Mouse (Mus musculus): ENCODE measurements at regions not wholly inside any gene's neighbourhood (a gene's known extent, or its start where the extent isn't known, plus 50 kb on each side); places are given as distances from the start of the nearest gene placed in this dataset.
A peak's percentile ranks its signal among the peaks of the same experiment; 100 is the strongest.

DNA sequence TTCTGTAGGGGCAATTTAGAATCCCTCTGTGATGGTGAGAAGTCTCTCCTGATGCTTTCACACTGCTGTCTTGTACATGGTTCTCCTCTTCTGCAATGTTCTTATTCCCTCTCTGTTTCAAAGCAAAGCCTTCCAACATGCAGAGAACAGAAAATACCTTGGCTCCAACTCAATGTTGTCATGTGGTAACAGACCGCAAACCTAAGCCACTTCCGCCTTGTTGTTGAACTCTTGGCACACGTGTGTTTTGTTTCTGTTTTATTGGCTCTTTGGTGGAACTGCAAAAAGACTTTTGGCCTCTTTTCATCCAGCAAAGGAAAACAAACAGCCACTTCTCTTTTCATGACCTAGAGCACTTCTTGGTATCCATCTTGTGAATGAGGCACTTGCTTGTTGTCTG lies 109.7 kb upstream of the Osr1 start:
- Histone ChIP-seq H3K27me3 (ENCODE audit: control insufficient read depth, insufficient read depth, insufficient read length) (no peaks in the 10 kb centered on the region), H3K79me2 (ENCODE audit: control insufficient read depth, insufficient read depth) (no peaks in the 10 kb centered on the region), H3K36me3 (ENCODE audit: control insufficient read depth, insufficient read depth) (no peaks in the 10 kb centered on the region), H3K4me2 (ENCODE audit: low read depth) (peak overlapping the region; percentile 12), H3K4me3 (no peak overlapping the region), H3ac (ENCODE audit: control insufficient read depth, insufficient read length) (no peak overlapping the region)
- no peak for TF ChIP-seq CEBPB (IDR thresholded peaks at IDR 0.05; ENCODE audit: insufficient read depth, poor library complexity, severe bottlenecking)
- peak; percentile 62 for TF ChIP-seq USF1 (IDR thresholded peaks at IDR 0.05; ENCODE audit: low read depth)

DNA sequence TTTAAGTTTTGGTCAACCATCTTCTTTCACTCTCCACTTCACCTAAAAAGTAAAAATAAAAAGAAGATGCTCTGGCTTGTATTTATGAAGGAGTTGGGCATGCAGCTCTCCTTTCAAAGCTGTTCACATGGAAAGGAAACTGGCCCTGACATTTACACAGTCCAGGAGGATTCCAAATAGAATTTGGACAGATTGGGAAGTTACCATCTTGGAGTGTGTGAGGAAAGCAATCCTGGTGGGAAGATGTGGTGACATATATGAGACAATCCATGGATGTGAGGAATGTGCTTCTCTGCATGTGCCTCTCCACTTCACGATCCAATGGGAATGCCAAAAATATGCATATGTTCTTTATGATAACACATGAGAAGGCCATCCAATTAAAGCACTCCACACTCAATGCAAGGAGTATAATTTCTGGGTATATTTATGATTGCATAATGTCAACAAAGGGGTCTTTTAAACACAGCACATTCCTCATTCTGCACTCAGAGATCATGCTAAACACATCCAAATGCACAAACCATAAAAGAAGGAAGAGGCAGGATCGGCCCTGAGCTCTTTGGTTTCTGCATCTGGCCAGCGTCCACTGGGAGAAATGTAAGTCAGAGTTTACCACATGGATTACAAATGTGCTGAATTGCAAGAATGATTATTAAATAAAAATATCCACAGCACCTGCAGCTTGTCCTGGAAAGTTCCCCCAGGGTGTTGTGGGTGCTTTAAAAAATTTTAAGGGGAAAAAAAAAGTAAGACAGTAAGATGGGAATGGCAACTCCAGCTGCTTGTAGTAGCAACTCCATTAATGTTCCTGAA lies 100.1 kb upstream of the Osr1 start:
- no peaks in the 10 kb centered on the region for H3K79me2 ChIP-seq (ENCODE audit: control insufficient read depth, insufficient read depth)
- H3K4me2 ChIP-seq (ENCODE audit: low read depth): no peak overlapping the region
- no peak overlapping the region for H3ac ChIP-seq (ENCODE audit: control insufficient read depth, insufficient read length)
- H3K27me3 ChIP-seq (ENCODE audit: control insufficient read depth, insufficient read depth, insufficient read length): no peaks in the 10 kb centered on the region
- H3K4me3 ChIP-seq: no peak overlapping the region
- TF ChIP-seq E2F4 (IDR thresholded peaks at IDR 0.05; ENCODE audit: insufficient read depth) (no peak), CEBPB (IDR thresholded peaks at IDR 0.05; ENCODE audit: insufficient read depth, poor library complexity, severe bottlenecking) (no peak), MYOD1 (IDR thresholded peaks at IDR 0.05; ENCODE audit: control insufficient read depth in 1 of 3, insufficient read length in 2 of 3, low read depth in 2 of 3) (no peak)
- no peaks in the 10 kb centered on the region for H3K36me3 ChIP-seq (ENCODE audit: control insufficient read depth, insufficient read depth)

DNA sequence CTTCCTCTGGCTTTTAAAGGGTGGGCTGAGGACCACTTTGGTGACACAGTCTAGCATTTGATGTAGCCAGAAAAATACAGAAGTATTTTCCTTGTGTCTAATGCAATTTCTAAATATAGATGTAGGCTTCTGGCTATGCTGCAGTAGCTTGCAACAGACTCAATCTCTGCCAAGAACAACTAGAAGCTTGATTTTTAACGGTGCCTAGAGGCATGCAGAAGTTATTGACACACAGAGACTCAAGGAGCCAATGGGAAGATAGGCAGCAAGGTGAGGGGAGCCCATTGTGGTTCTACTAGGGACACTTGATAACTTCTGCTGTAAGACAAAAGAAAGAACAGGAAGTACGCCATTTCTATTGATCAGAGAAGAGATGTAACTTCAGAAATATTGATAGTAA lies 94.1 kb upstream of the Osr1 start:
- Histone ChIP-seq H3K27me3 (ENCODE audit: control insufficient read depth, insufficient read depth, insufficient read length) (no peaks in the 10 kb centered on the region), H3K4me2 (ENCODE audit: low read depth) (no peak overlapping the region), H3K4me3 (no peak overlapping the region), H3K79me2 (ENCODE audit: control insufficient read depth, insufficient read depth) (no peaks in the 10 kb centered on the region), H3K36me3 (ENCODE audit: control insufficient read depth, insufficient read depth) (no peaks in the 10 kb centered on the region), H3ac (ENCODE audit: control insufficient read depth, insufficient read length) (no peak overlapping the region)
- TF ChIP-seq MAX (IDR thresholded peaks at IDR 0.05; ENCODE audit: low read depth) (no peak), USF1 (IDR thresholded peaks at IDR 0.05; ENCODE audit: low read depth) (no peak), CEBPB (IDR thresholded peaks at IDR 0.05; ENCODE audit: insufficient read depth, poor library complexity, severe bottlenecking) (no peak), MYOG (IDR thresholded peaks at IDR 0.05; ENCODE audit: control insufficient read depth in 1 of 3, insufficient read depth in 1 of 3, insufficient read length in 2 of 3, low read depth in 2 of 3) (no peak), TCF3 (IDR thresholded peaks at IDR 0.05; ENCODE audit: insufficient read length, low read depth) (no peak), E2F4 (IDR thresholded peaks at IDR 0.05; ENCODE audit: insufficient read depth) (no peak)

DNA sequence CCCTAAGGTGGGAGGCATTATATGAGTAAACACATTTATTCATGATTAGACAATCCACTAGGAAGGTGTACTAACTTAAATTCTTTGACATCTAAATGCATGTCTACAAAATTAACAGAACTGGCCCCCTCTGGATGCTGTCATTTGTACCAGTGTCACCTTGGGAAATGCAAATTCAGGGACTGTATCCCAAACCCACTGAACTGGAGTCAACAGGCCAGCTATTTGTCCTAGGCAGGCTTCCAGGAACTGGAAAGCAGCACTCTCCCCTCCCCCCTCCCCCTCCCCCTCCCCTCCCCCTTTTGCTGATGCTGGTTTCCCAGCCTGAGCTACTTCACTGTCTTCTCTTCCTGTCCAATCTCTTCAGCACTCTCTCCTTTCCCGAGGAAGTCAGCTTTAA lies 91.7 kb upstream of the Osr1 start:
- Histone ChIP-seq H3K4me3 (no peak overlapping the region), H3K79me2 (ENCODE audit: control insufficient read depth, insufficient read depth) (no peaks in the 10 kb centered on the region), H3K4me2 (ENCODE audit: low read depth) (no peak overlapping the region), H3K27me3 (ENCODE audit: control insufficient read depth, insufficient read depth, insufficient read length) (no peaks in the 10 kb centered on the region), H3ac (ENCODE audit: control insufficient read depth, insufficient read length) (no peak overlapping the region), H3K36me3 (ENCODE audit: control insufficient read depth, insufficient read depth) (no peaks in the 10 kb centered on the region)
- TF ChIP-seq TCF3 (IDR thresholded peaks at IDR 0.05; ENCODE audit: insufficient read length, low read depth) (no peak), USF1 (IDR thresholded peaks at IDR 0.05; ENCODE audit: low read depth) (no peak), MYOG (IDR thresholded peaks at IDR 0.05; ENCODE audit: control insufficient read depth in 1 of 3, insufficient read depth in 1 of 3, insufficient read length in 2 of 3, low read depth in 2 of 3) (no peak), CEBPB (IDR thresholded peaks at IDR 0.05; ENCODE audit: insufficient read depth, poor library complexity, severe bottlenecking) (no peak), TCF12 (IDR thresholded peaks at IDR 0.05; ENCODE audit: insufficient read depth, poor library complexity, severe bottlenecking) (no peak), E2F4 (IDR thresholded peaks at IDR 0.05; ENCODE audit: insufficient read depth) (no peak)

DNA sequence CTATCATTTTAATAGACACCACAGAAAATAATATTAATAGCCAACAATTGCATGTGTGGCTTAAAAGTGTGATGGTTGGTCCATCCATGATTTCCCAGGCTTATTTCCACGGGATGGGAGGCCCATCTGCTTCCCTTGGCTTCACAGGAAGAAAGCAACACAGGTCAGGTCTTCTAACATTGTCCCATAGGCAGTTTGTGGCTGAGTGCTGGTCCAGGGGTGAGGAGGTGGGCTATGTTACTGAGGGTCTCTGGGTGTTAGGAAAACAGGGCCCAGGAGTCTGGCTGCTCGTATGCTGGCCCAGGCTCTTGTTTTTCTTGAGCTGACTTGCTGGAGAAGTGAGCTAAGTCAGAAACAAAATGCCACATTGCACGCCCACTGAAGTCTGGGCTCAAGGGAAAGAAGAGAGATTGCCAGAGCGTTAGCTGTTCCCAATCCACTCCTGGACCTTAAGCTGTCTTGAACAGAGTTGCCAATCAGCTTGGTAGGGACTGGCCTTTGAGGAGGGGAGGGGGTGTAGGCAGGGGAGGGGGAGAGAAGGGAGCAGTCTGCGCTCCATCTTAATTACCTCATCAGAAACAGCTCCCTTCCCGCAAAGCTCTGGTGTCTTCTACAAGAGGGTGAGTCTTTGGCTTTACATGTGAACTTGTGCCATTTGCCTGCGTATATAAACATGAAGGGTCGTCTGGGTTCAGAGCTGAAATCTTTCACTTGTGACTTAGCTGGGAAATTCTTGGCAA lies 82.1 kb upstream of the Osr1 start:
- Histone ChIP-seq H3K27me3 (ENCODE audit: control insufficient read depth, insufficient read depth, insufficient read length) (no peaks in the 10 kb centered on the region), H3K4me3 (no peak overlapping the region), H3K36me3 (ENCODE audit: control insufficient read depth, insufficient read depth) (no peaks in the 10 kb centered on the region), H3K79me2 (ENCODE audit: control insufficient read depth, insufficient read depth) (no peaks in the 10 kb centered on the region), H3ac (ENCODE audit: control insufficient read depth, insufficient read length) (no peak overlapping the region), H3K4me2 (ENCODE audit: low read depth) (no peak overlapping the region)
- no peak for TF ChIP-seq MYOD1 (IDR thresholded peaks at IDR 0.05; ENCODE audit: control insufficient read depth in 1 of 3, insufficient read length in 2 of 3, low read depth in 2 of 3)
- TF ChIP-seq SRF (IDR thresholded peaks at IDR 0.05; ENCODE audit: control insufficient read depth, insufficient read length, low read depth): no peak
- no peak for TF ChIP-seq E2F4 (IDR thresholded peaks at IDR 0.05; ENCODE audit: insufficient read depth)
- no peak for TF ChIP-seq USF1 (IDR thresholded peaks at IDR 0.05; ENCODE audit: low read depth)
- no peak for TF ChIP-seq MYOG (IDR thresholded peaks at IDR 0.05; ENCODE audit: control insufficient read depth in 1 of 3, insufficient read depth in 1 of 3, insufficient read length in 2 of 3, low read depth in 2 of 3)
- TF ChIP-seq MAX (IDR thresholded peaks at IDR 0.05; ENCODE audit: low read depth): no peak
- TF ChIP-seq REST (IDR thresholded peaks at IDR 0.05; ENCODE audit: insufficient read depth, insufficient read length): no peak
- TF ChIP-seq CEBPB (IDR thresholded peaks at IDR 0.05; ENCODE audit: insufficient read depth, poor library complexity, severe bottlenecking): no peak
- TF ChIP-seq TCF3 (IDR thresholded peaks at IDR 0.05; ENCODE audit: insufficient read length, low read depth): no peak
- TF ChIP-seq TCF12 (IDR thresholded peaks at IDR 0.05; ENCODE audit: insufficient read depth, poor library complexity, severe bottlenecking): no peak
- TF ChIP-seq POLR2AphosphoS2 (IDR thresholded peaks at IDR 0.05; ENCODE audit: insufficient read length, low read depth): no peak
- no peak for TF ChIP-seq POLR2A (IDR thresholded peaks at IDR 0.05; ENCODE audit: insufficient read length, low read depth)
